Mouse (Mus musculus) hindbrain, embryonic 15.5 days (tissue): ENCODE results near the gene Zbed4. TPM values are rescaled to one million over a fixed set of nuclear protein-coding genes. Genes with fewer than 3 reads are reported as not detected.
"Not testable (repeated sequence)": the region's sequence is repeated elsewhere in the genome, so short reads cannot be mapped to it uniquely, and the experiment has no call there.

Source experiments
- ATAC-seq: fragments of 200-750 bp; cut with Nextera tagmentation; 2 replicates; pipeline ENCODE4 v1.8.0; 2017; ENCODE audit warnings: low read depth, moderate number of reproducible peaks, moderate TSS enrichment; ENCODE audit not compliant: low FRiP score
- H3K27ac ChIP-seq: fragments of 300-500 bp; sonication (generic); replicated peaks from 2 replicates; pipeline ENCODE4 v1.5.1; 2015; ENCODE audit warnings: mild to moderate bottlenecking, inconsistent platforms
- H3K27me3 ChIP-seq: fragments of 300-500 bp; sonication (generic); 2 replicates; pipeline ENCODE4 v1.6.1; 2015; ENCODE audit warnings: control low read depth, inconsistent platforms
- H3K36me3 ChIP-seq: fragments of 300-500 bp; sonication (generic); 2 replicates; pipeline ENCODE4 v1.6.1; 2015; ENCODE audit warnings: control low read depth, inconsistent platforms
- H3K4me1 ChIP-seq: fragments of 300-500 bp; sonication (generic); replicated peaks from 2 replicates; pipeline ENCODE4 v1.6.1; 2015; ENCODE audit warnings: control low read depth, inconsistent platforms
- H3K4me2 ChIP-seq: fragments of 300-500 bp; sonication (generic); 2 replicates; pipeline ENCODE4 v1.6.1; 2015; ENCODE audit warnings: moderate library complexity, mild to moderate bottlenecking, inconsistent platforms
- H3K4me3 ChIP-seq: fragments of 300-500 bp; sonication (generic); 2 replicates; pipeline ENCODE4 v1.5.1; 2015; ENCODE audit warnings: mild to moderate bottlenecking, inconsistent platforms
- H3K9ac ChIP-seq: fragments of 300-500 bp; sonication (generic); 2 replicates; pipeline ENCODE4 v1.6.1; 2015; ENCODE audit warnings: inconsistent platforms
- H3K9me3 ChIP-seq: fragments of 300-500 bp; sonication (generic); 2 replicates; pipeline ENCODE4 v1.6.1; 2016; ENCODE audit warnings: control low read depth, inconsistent platforms
- WGBS: fragments of 180-500 bp; shearing (Covaris S2); methylation state at CpG from one replicate; pipeline ENCODE4 v1.1.7; 2015; 5-methylcytosine and 5-hydroxymethylcytosine counted together
- polyA plus RNA-seq: library from polyadenylated mRNA; unstranded; fragments of >200 nt; fragmentation: Nextera tagmentation; extraction: Ambion mirVana; gene quantifications from 2 replicates; pipeline ENCODE4 v1.2.1, GENCODE M21; 2015

Gene Zbed4
- polyA plus RNA-seq, 1 experiment from 2014 or later = 14.6 TPM

DNA sequence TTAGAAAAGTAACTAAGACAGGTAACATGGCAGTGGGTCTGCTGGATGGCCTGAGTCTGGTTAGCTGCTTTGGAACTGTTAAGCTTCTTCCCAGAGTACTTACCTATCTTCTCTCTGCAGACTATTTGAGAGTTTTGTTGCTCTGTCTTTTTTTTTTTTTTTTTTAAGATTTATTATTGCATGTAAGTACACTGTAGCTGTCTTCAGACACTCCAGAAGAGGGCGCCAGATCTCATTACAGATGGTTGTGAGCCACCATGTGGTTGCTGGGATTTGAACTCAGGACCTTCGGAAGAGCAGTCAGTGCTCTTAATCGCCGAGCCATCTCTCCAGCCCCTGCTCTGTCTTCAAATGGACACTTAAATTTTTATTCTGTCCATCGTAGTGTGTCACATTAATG lies 23.2 kb downstream of the Zbed4 start:
- H3K27me3 ChIP-seq, H3K27ac ChIP-seq, H3K9me3 ChIP-seq, H3K4me3 ChIP-seq, ATAC-seq, H3K9ac ChIP-seq, H3K4me1 ChIP-seq, H3K4me2 ChIP-seq: not testable (repeated sequence)
- peaks cover 24% of the 10 kb centered on the region for H3K36me3 ChIP-seq
- WGBS = 95% methylated on average over 5 of the region's 5 CpGs

DNA sequence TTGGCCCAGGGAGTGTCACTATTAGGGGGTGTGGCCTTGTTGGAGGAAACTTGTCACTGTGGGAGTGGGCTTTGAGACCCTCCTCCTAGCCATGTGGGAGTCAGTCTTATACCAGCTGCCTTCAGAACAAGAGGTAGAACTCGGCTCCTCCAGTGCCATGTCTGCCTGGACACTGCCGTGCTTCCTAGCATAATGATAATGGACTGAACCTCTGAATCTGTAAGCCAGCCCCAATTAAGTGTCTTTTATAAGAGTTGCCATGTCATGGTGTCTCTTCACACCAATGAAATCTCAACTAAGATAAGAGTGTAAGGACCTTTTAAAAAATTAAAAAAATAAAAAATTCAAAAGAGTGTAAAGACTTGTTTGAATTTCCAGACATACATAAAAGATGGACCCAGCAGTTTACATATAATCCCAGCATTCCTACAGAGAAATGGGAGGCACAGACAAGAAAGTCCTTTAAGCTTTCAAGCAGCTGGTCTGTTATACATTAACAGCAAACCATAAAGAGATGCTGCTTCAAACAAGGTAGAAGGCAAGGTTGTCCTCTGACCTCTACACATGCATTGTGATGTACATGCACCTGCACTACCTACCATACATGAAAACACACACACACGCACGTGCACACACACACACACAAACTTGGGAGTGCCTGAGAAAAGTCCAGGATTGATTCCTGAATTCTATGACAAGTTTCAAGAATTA lies 40.8 kb downstream of the Zbed4 start:
- H3K27me3 ChIP-seq = no peaks in the 10 kb centered on the region
- H3K4me1 ChIP-seq = no peaks in the 10 kb centered on the region
- no peak overlapping the region for H3K9ac ChIP-seq
- no peaks in the 10 kb centered on the region for H3K9me3 ChIP-seq
- no peak overlapping the region for H3K4me3 ChIP-seq
- 87% methylated on average over 4 of the region's 4 CpGs for WGBS
- no peak overlapping the region for H3K4me2 ChIP-seq
- peaks cover 2% of the 10 kb centered on the region; the same call in 1 of the 2 replicates for H3K36me3 ChIP-seq
- ATAC-seq = no peak
- no peak overlapping the region for H3K27ac ChIP-seq

DNA sequence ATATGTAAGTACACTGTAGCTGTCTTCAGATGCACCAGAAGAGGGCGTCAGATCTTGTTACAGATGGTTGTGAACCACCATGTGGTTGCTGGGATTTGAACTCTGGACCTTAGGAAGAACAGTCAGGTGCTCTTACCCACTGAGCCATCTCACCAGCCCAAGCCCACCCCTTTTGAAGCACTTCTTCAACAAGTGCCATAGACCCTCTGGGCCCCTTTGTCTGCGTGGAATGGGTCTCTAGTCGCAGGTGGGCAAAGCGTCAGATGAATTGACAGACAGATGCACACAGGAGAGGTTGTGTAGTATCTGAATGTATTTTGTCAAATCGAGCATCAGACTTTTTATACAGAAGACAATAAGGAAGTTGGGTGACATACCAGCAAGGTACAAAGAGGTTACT lies 43.3 kb downstream of the Zbed4 start:
- not testable (repeated sequence) for H3K27me3 ChIP-seq, H3K36me3 ChIP-seq, H3K4me2 ChIP-seq, H3K4me1 ChIP-seq, H3K9me3 ChIP-seq, ATAC-seq, H3K9ac ChIP-seq, H3K4me3 ChIP-seq, H3K27ac ChIP-seq
- 91% methylated on average over 5 of the region's 5 CpGs for WGBS

DNA sequence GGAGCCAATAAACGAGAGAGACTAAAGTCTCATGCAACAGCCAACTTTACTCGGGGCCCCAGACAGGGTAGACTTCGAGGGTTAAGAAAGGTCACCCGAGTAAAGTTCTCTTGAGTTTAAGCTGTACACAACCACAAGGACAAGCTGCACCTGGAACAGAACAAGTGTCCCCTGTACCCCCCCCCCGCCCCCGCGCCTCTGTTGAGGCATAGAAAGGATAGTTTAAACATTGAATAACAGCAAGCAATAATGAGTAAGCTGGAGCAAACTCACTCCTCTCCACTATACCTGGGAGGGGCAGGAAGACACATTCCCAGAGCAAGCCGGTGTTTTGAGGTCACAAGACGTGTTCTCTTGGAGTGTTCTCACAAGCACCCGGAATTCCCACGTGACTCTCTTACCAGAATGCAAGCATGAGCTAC lies 48.5 kb downstream of the Zbed4 start:
- Histone ChIP-seq H3K4me1 (no peaks in the 10 kb centered on the region), H3K27me3 (no peaks in the 10 kb centered on the region), H3K4me3 (no peak overlapping the region), H3K4me2 (no peak overlapping the region), H3K27ac (no peak overlapping the region), H3K9me3 (no peaks in the 10 kb centered on the region), H3K9ac (no peak overlapping the region), H3K36me3 (peaks cover 2% of the 10 kb centered on the region; the same call in 1 of the 2 replicates)
- no peak for ATAC-seq
- 91% methylated on average over 11 of the region's 11 CpGs for WGBS

DNA sequence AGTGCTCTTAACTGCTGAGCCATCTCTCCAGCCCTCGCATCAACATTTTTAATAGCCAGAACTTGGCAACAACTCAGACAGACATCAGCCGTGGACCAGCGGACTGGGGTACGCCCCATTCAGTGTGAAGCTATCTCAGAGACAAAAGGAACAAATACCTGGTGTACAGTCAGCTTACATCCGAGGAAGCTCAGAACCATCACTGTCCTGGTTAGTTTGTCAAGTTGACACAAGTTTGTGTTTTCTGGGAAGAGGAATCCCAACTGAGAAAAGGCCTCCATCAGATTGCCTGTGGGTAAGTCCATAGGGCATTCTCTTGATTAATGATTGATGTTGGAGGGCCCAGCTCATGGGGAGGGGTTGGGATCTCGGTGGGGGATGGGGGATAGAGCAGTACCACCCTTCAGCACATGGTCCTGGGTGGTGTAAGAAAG lies 49.5 kb downstream of the Zbed4 start:
- Histone ChIP-seq H3K9ac (no peak overlapping the region), H3K36me3 (peaks cover 10% of the 10 kb centered on the region), H3K4me1 (no peaks in the 10 kb centered on the region), H3K27ac (no peak overlapping the region), H3K27me3 (no peaks in the 10 kb centered on the region), H3K4me2 (no peak overlapping the region), H3K9me3 (no peaks in the 10 kb centered on the region), H3K4me3 (no peak overlapping the region)
- WGBS = 79% methylated on average over 6 of the region's 6 CpGs
- ATAC-seq = no peak

DNA sequence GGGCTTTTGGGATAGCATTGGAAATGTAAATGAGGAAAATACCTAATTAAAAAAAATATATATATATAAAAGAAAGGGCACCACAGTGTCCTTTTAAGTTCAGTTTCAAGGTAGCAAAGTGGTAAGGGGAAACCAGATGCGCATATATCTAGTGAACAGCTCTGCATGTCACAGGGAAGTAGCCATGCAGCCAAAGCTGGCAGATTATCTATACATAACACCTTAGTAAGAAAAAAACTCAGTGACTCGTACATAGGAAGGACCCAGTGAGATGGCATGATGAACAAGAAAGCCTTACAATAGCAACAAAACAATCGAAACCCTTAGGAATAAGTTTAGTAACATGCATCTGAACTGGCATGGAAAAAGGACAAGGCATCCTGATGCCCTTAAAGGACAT lies 50.4 kb downstream of the Zbed4 start:
- H3K4me1 ChIP-seq = no peaks in the 10 kb centered on the region
- H3K36me3 ChIP-seq = peaks cover 17% of the 10 kb centered on the region
- H3K4me3 ChIP-seq = no peak overlapping the region
- no peak overlapping the region for H3K4me2 ChIP-seq
- H3K27ac ChIP-seq = no peak overlapping the region
- no peak overlapping the region for H3K9ac ChIP-seq
- 88% methylated on average over 3 of the region's 3 CpGs for WGBS
- H3K9me3 ChIP-seq = no peaks in the 10 kb centered on the region
- no peaks in the 10 kb centered on the region for H3K27me3 ChIP-seq
- no peak for ATAC-seq

DNA sequence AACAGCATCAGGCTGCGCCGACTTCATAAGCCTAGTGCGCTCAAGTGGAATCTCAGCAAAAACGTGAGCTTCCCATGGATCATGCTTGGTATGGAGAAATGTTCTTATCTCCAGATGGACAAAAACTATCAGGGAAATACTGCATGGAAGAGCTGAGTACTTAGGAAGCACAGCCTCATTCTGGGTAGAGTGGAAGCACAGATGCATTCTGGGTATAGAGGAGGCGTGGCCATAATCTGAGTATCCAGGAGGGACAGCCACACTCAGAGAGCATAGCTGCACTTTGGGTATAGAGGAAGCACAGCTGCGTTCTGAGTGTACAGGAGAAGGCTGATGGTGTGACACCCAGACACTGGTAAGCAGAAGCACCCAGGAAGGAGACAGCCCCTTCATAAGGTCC lies 50.9 kb downstream of the Zbed4 start:
- Histone ChIP-seq H3K36me3 (peaks cover 17% of the 10 kb centered on the region), H3K27me3 (no peaks in the 10 kb centered on the region), H3K4me2 (no peak overlapping the region), H3K27ac (no peak overlapping the region), H3K4me3 (no peak overlapping the region), H3K9me3 (no peaks in the 10 kb centered on the region), H3K9ac (no peak overlapping the region), H3K4me1 (no peaks in the 10 kb centered on the region)
- 87% methylated on average over 6 of the region's 6 CpGs for WGBS
- ATAC-seq = no peak

DNA sequence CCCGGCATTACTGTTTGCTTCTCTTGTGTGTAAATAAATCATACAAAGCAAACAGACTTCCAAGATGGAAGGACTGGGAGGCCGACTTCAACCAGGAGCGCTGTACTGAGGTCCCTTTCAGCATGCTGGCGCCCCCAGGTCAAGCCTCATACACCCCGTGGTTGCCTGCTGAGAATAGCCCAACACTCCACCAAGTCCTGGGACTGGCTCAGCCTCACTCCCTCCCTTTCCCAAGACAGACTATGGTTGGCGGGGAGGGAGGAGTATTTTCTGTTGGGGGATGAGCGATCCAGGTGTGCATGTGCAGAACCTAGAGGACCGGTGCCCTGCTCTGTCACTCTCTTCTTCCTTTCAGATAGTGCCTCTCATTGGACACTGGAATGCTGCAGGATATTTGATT lies 56.7 kb downstream of the Zbed4 start:
- Histone ChIP-seq H3K4me3 (no peak overlapping the region), H3K9me3 (no peaks in the 10 kb centered on the region), H3K36me3 (peaks cover 30% of the 10 kb centered on the region), H3K4me2 (no peak overlapping the region), H3K27me3 (no peaks in the 10 kb centered on the region), H3K4me1 (no peaks in the 10 kb centered on the region), H3K27ac (no peak overlapping the region), H3K9ac (no peak overlapping the region)
- 90% methylated on average over 8 of the region's 8 CpGs for WGBS
- no peak for ATAC-seq

DNA sequence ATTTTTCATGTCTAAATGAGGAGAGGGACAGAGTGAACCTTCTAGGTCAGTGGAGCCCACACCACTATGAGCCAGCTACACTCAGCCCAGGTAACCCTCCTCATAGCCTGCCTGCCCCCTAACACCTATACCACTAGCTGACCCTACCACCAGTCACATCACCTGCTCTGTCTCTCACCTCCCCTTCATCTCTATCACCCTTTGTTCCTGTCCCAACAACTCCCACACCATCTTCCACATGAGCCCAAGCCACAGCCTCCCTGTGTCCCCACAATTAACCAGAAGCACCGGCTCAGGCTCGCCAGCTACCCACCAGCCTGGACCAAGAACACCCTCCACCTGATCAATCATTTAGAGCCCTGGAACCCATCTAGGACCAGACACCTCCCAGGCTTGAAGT lies 58.9 kb downstream of the Zbed4 start:
- 96% methylated on average over 2 of the region's 2 CpGs for WGBS
- ATAC-seq = no peak
- Histone ChIP-seq H3K9me3 (no peaks in the 10 kb centered on the region), H3K27me3 (no peaks in the 10 kb centered on the region), H3K4me1 (no peaks in the 10 kb centered on the region), H3K27ac (no peak overlapping the region), H3K4me3 (no peak overlapping the region), H3K9ac (no peak overlapping the region), H3K36me3 (peaks cover 31% of the 10 kb centered on the region), H3K4me2 (no peak overlapping the region)

DNA sequence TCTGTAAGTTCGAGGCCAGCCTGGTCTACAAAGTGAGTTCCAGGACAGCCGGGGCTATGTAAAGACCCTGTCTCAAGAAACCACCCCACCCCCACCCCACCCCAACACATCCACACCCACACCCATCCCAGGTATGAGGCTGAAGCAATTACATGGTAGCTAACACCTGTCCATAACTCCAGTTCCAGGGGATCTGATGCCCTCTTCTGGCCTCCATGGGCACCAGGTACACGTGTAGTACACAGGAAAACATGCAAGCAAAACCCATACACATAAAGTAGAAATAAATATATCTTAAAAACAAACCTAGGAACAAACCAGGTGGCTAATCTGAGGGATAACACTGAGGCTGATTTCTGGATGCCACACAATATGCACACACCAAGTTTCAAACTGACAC lies 61.8 kb downstream of the Zbed4 start:
- H3K4me2 ChIP-seq = no peak overlapping the region
- 95% methylated on average over 3 of the region's 3 CpGs for WGBS
- H3K4me1 ChIP-seq = peaks cover 3% of the 10 kb centered on the region
- H3K27ac ChIP-seq = no peak overlapping the region
- no peak overlapping the region for H3K4me3 ChIP-seq
- no peak for ATAC-seq
- no peak overlapping the region for H3K9ac ChIP-seq
- H3K36me3 ChIP-seq = peaks cover 19% of the 10 kb centered on the region; the same call in 1 of the 2 replicates
- no peaks in the 10 kb centered on the region for H3K27me3 ChIP-seq
- no peaks in the 10 kb centered on the region for H3K9me3 ChIP-seq

DNA sequence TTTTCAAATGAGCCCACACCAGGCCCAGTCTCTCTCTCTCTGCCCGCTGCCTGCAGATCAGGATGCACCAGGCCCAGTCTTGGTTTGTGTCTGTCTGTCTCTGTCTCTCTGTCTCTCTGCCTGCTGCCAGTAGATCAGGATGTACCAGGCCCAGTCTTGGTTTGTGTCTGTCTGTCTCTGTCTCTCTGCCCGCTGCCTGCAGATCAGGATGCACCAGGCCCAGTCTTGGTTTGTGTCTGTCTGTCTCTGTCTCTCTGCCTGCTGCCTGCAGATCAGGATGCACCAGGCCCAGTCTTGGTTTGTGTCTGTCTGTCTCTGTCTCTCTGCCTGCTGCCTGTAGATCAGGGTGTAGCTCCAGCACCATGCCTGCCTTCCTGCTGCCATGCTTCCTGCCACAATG lies 62.4 kb downstream of the Zbed4 start:
- H3K9me3 ChIP-seq, H3K4me3 ChIP-seq, H3K9ac ChIP-seq, ATAC-seq, H3K4me1 ChIP-seq, H3K27me3 ChIP-seq, H3K27ac ChIP-seq, H3K4me2 ChIP-seq: not testable (repeated sequence)
- peaks cover 19% of the 10 kb centered on the region; the same call in 1 of the 2 replicates for H3K36me3 ChIP-seq
- WGBS = 100% methylated on average over 2 of the region's 2 CpGs

DNA sequence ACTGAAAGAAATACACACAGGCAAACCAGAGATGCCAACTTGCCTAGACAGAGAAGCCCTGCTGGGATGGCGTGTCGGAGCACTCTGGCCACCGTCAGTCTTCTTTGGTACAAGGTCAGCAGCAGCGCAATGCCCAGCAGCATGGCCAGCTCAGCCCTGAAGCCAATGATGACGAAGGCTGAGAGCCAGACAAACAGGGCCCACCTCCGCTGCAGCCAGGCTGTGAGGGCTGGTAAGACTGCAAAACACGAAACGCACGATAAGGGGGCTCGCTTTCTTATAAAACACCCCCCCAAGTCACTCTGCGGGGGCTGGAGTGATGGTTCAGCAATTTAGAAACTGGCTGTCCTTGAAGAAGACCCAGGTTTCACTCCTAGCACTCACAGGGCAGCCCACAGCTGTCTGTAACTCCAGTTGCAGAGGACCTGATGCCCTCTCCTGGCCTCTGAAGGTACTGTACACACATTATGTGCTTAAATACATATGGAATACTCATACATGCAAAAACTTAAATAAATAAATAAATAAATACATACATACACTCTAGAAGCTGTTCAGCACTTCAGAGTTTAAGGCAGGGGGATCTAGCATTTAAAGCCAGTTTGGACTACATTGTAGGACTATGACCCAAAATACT lies 63.1 kb downstream of the Zbed4 start:
- Histone ChIP-seq H3K9ac (no peak overlapping the region), H3K27ac (no peak overlapping the region), H3K4me2 (no peak overlapping the region), H3K36me3 (peaks cover 13% of the 10 kb centered on the region; the same call in 1 of the 2 replicates), H3K27me3 (no peaks in the 10 kb centered on the region), H3K4me3 (no peak overlapping the region), H3K4me1 (peaks cover 6% of the 10 kb centered on the region), H3K9me3 (no peaks in the 10 kb centered on the region)
- ATAC-seq = no peak
- 97% methylated on average over 11 of the region's 11 CpGs for WGBS
